Mouse (Mus musculus) mouse embryonic stem cell (cell line): ENCODE data around the gene Aaas.

ENCODE experiments used
- in situ Hi-C, 2 experiments: fragments of 300-500 bp; cut with MboI; formaldehyde crosslinking; loops; 1 replicate in 1 of 2; 3 replicates in 1 of 2; pipeline ENCODE4 v1.14.3; 2019 to 2020; ENCODE audit warnings: low sequenced_read_pairs in 2 of 2, low pct_unique_long_range_greater_than_20kb in 1 of 2, mixed read lengths in 1 of 2; ENCODE audit not compliant: unreplicated experiment in 1 of 2

Gene Aaas

DNA sequence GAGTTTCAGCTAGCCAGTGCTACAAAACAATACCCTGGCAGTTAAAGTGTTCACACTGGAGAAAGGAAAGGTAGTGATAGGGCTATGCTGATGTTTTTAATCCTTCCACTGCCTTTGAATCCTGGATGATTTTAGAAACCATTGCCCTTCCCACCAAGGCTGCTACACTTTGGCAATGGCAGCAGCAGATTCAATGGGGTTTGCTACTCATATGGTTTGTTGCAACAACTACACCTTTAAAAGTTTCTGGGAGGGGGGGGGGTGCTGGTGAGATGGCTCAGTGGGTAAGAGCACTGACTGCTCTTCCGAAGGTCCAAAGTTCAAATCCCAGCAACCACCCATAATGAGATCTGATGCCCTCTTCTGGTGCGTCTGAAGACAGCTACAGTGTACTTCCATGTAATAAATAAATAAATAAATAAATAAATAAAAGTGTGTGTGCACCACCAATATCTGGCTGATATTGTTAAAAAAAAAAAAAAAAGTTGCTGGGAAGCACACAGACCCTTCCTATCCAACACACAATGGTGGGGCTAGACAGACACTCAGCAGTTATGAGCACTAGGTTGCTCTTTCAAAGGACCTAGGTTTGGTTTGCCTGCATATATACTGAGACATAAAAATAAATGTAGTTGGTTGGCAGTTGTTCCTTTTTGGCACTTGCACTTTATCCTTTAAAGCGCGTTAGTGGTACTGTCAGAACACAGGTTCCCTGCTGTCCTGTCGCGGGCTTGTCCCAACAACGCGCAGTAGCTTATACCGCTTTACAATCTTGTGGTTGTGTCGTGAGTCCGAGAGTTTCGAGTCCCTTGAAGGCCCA is 25.7 kb downstream of the Aaas start:
- in situ Hi-C loops: no loop called here

DNA sequence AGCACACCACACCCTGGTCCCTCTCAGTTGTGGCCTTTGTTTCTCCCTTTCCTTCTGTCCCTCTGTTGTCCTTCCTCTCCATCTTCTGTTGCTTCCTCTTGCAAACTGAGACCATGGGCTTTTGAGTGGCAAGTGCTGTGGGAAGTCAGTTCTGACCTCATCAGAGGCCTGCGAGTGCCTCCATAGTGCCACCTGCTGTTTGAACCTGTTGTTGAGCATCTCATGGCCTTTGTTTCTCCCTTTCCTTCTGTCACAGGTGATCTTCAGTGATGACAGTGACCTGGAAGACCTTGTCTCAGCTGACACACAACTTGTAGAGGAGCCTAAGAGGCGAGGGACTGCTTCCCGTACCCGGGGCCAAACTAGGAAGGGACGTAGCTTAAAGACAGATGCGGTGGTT is 34.3 kb downstream of the Aaas start:
- in situ Hi-C loops: loop anchor here in 1 of 2 experiments (10.0 kb wide), 1 partner anchor 231 kb away; no protein-coding TSS in a partner anchor

DNA sequence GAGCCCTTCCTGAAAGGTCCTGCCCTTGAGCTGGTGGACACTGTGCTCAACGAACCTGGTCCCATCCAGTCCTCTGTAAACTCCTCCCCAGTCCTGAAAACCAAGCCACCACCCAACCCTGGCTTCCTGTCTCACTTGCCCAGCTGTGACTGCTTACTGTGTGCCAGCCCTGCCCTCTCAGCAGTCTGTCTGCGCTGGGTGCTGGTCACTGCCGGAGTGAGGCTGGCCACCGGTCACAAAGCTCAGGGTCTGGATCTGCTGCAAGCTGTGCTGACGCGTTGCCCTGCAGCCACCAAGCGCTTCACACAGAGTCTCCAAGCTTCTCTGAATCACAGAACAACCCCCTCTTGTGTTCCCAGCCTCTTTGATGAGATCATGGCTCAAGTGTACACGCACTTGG is 35.3 kb downstream of the Aaas start:
- in situ Hi-C loops: loop anchor here in 1 of 2 experiments (10.0 kb wide), 1 partner anchor 230 kb away; no protein-coding TSS in a partner anchor

DNA sequence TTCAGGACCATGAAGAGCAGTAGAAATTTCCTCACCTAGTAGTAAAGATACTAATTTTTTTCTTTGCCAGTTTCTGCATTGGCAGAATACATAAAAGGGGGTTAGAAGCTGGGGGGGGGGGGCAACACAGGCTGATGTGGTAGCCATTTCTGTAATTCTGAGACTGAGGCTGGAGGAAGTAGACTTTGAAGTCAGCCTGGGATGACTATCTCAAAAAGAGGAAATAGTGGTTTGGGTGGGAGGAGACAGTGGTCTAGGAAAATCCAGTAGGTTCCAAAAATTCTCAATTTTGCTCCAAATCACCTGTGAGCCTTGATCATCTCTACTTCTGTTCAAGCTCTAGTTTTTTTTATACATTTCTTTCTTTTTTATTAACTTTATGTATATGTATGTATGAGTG is 39.1 kb downstream of the Aaas start:
- in situ Hi-C loops: loop anchor here in 1 of 2 experiments (10.0 kb wide), 1 partner anchor 227 kb away; no protein-coding TSS in a partner anchor

DNA sequence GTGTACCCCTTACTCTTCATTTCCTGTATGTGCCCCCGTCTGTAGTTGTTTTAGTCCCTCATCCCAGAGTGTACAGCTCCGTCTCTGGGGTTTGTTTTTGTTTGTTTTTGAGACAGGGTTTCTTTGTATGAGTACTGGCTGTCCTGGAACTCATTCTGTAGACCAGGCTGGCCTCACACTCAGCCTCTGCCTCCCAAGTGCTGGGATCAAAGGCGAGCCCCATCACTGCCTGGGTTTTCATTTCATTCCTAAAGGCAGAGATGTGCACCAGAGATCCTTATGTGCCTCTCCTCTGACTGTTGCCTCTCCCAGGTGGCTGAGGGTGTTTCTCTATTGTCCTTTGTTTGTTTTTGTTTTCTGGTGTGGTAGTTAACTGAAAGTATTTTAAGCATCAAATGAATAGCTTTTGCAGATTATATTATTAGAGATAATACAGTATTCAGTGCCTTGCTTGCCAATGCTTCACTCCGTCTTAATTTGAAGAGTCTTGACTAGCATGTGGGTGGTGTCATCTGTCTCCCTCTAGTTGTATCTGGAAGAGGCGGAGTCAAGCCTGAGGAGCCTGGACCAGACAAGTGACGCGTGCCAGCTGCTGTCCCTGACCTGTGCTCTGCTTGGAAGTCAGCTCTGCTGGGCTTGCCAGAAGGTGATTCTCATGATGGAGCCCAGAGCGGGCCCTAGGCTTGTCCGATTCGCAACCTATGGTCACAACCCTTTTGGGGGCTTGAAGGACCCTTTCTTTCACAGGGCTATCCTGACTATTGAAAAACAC is 40.3 kb downstream of the Aaas start:
- in situ Hi-C loops: loop anchor here in 1 of 2 experiments (10.0 kb wide), 1 partner anchor 225 kb away; no protein-coding TSS in a partner anchor

DNA sequence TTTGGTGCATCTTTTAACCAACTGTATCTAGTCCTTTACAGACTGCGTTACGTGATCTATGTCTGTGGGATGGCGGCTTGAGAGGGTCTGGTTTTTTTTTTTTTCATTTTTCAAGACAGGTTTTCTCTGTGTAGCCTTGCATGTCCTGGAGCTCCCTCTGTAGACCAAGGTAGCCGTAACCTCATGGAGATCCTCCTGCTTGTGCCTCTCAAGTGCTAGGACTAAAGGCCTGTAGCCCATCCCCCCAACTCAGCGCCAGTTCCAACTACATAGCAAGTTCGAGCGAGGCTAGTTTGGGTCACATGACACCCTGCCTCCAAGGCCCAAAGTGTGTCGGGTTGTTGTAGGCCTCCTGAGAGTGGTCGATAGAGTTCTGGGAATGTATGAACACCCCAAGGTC is 41.9 kb downstream of the Aaas start:
- in situ Hi-C loops: no loop called here

DNA sequence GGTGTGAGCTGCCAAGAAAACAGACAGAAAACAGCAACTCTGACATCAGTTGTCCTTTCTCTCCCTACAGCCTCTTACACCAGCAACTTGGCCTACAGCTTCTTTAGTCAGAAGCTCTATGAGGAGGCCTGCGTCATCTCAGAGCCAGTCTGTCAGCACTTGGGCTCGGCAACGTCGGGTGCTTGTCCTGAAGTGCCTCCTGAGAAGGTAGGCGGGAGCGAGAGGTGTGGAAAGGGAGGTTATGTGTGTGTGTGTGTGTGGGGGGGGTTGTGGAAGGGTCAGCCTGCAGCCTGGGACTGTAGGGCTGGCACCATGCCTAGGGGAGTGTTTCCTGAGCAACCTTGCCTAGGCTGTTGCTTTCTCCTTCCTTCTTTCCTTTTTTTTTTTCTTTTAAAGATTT is 48.0 kb downstream of the Aaas start:
- in situ Hi-C loops: no loop called here

DNA sequence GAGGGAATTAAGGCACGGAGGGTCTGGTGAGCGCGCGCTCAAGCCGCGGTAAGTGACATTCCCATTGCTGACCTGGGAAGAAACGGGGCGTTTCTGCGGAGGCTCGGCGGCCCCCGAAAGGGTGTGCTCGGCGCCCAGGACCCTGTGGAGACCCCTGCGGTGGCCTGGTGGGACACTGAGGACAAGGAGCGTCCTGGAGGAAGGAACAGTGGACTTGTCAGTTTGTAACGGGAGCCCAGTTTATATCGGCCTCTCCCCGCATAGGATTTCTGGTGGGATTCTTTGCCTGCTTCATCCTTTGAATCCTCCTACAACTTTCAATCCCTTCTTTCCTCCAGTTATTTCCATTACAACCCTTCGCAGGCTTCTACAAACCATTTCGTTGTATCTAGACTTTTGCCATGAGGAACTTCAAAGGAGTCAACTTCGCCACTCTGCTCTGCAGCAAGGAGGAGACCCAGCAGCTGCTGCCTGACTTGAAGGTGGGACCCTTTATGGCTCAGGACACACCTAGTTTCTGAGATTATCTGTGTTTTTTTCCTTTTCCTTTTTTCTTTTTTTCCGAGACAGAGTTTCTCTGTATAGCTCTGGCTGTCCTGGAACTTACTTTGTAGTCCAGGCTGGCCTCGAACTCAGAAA is 54.1 kb downstream of the Aaas start:
- in situ Hi-C loops: no loop called here

DNA sequence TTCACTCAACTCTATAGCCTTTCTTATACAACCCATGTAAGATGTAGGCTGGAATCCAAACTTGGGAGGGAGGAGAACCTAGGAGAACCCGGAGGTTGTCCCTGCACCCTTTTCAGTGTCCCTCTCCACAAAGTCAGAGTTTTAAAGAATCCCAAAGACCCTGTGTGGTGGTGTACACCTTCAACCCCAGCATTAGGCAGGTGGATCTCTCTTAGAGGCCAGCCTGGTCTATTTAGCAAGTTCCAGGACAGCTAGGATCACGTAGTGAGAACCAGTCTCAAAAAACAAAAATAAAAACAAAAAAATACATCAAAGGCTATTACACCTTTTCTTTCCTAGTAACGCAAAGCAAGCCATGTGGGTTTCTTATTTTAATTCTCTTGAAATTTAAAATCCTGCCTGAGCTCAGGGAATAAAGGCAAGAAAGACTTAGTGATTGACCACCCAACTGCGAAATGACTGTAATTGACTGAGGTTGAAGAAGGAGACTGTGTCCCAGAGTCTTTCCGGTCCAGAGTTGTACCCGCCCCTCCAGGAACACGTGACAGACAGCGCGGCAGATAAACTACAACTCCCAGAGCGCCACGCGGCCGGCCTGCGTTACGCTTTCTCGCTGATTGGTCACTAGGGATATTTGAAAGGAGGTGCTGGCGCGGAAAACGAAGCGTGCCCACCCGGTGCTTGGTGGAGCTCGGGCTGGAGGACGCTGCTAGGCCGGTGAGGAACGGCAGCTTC is 54.8 kb downstream of the Aaas start, which contains the start of gene Espl1:
Espl1 (plus strand) TSS at position 634 of the 735 bp plus-strand sequence.
- in situ Hi-C loops: no loop called here
